Mouse (Mus musculus): Measurements from ENCODE around the gene Gnb4. TPM values are rescaled to one million over a fixed set of nuclear protein-coding genes. Genes with fewer than 3 reads are reported as not detected.

The Gnb4 gene
- total RNA-seq (2023), result 22.2 TPM

GRCm38 (mm10) chr3:32616331-32617052 is at the start of gene Gnb4:
Gene Gnb4, minus strand, starts transcription at chr3:32616585.

Other genes starting within 250 kb of the Gnb4 start
- 53.1 TPM for gene Pik3ca, start 218.9 kb downstream of the Gnb4 start, total RNA-seq (2023)
- 1.1 TPM for gene Kcnmb3, start 124.4 kb downstream of the Gnb4 start, total RNA-seq (2023)
- gene Zfp639, start 106.3 kb downstream of the Gnb4 start, total RNA-seq (2023), result 47.6 TPM
- 43.4 TPM for gene Mfn1, start 87.1 kb downstream of the Gnb4 start, total RNA-seq (2023)
- gene Actl6a, start 89.7 kb upstream of the Gnb4 start, total RNA-seq (2023), result 65.5 TPM
- 79.3 TPM for gene Ndufb5, start 120.4 kb upstream of the Gnb4 start, total RNA-seq (2023)
- 8.3 TPM for gene Mrpl47, start 121.0 kb upstream of the Gnb4 start, total RNA-seq (2023)
- gene Usp13, start 201.0 kb upstream of the Gnb4 start, total RNA-seq (2023), result not detected

Data from CD8-positive naive resting alpha-beta T cell, adult 57 days (primary cell).